Mouse (Mus musculus) MEL (cell line): ENCODE measurements around the gene Plk3.

ENCODE experiments used
- CTCF ChIP-seq, 3 experiments: IDR thresholded peaks in 2 of 3; conservative IDR thresholded peaks in 1 of 3; 2 replicates each; pipeline ENCODE4 v1.5.1; 2011 to 2012; ENCODE audit warnings: low read length in 3 of 3, low read depth in 2 of 3, mild to moderate bottlenecking in 2 of 3, improper control_type of control experiment in 1 of 3, inconsistent platforms in 1 of 3, mixed read lengths in 1 of 3, moderate library complexity in 1 of 3; ENCODE audit not compliant: control insufficient read depth in 1 of 3, insufficient read depth in 1 of 3, poor library complexity in 1 of 3, severe bottlenecking in 1 of 3
- E2F4 ChIP-seq: IDR thresholded peaks from 2 replicates; pipeline ENCODE4 v1.6.1; 2011; ENCODE audit warnings: low read depth, low read length, improper control_type of control experiment, borderline replicate concordance
- POLR2A ChIP-seq, 2 experiments: IDR thresholded peaks; 2 replicates each; pipeline ENCODE4 v1.6.1; 2011 to 2012; ENCODE audit warnings: low read length in 2 of 2, mild to moderate bottlenecking in 2 of 2, control low read depth in 1 of 2, improper control_type of control experiment in 1 of 2, low read depth in 1 of 2, moderate library complexity in 1 of 2; ENCODE audit not compliant: control insufficient read depth in 1 of 2, insufficient read depth in 1 of 2, poor library complexity in 1 of 2
- USF1 ChIP-seq: IDR thresholded peaks from 2 replicates; pipeline ENCODE4 v1.6.1; 2014; ENCODE audit warnings: low read depth, mild to moderate bottlenecking, inconsistent platforms, low read length, improper control_type of control experiment, moderate library complexity

- TF ChIP-seq CTCF (IDR thresholded peaks at IDR 0.05 in 2 of 3, conservative IDR thresholded peaks at IDR 0.05 in 1 of 3; ENCODE audit: control insufficient read depth in 1 of 3, insufficient read depth in 1 of 3, low read depth in 2 of 3, low read length in 3 of 3, poor library complexity in 1 of 3, severe bottlenecking in 1 of 3) (no peak), POLR2A (IDR thresholded peaks at IDR 0.05; ENCODE audit: control insufficient read depth in 1 of 2, insufficient read depth in 1 of 2, low read depth in 1 of 2, low read length in 2 of 2, poor library complexity in 1 of 2) (no peak), USF1 (no peak), E2F4 (no peak)
Measured at GRCm38 (mm10) chr4:117132794-117133143, 994 bp downstream of the Plk3 start.
